Mouse (Mus musculus) embryonic facial prominence, embryonic 12.5 days (tissue): Measurements from ENCODE around the gene Gdi1. TPM values are rescaled to one million over a fixed set of nuclear protein-coding genes. Genes with fewer than 3 reads are reported as not detected.
A peak's percentile ranks its signal among the peaks of the same experiment; 100 is the strongest.

Source experiments
- ATAC-seq: fragments of 200-750 bp; cut with Nextera tagmentation; 2 replicates; pipeline ENCODE4 v1.8.0; 2017; ENCODE audit not compliant: insufficient number of reproducible peaks, insufficient read depth, low FRiP score, low TSS enrichment
- H3K27ac ChIP-seq: fragments of 300-500 bp; sonication (generic); 2 replicates; pipeline ENCODE4 v1.5.1; 2016; ENCODE audit warnings: mild to moderate bottlenecking
- H3K27me3 ChIP-seq: fragments of 300-500 bp; sonication (generic); 2 replicates; pipeline ENCODE4 v1.6.1; 2016; ENCODE audit warnings: mild to moderate bottlenecking, moderate library complexity
- H3K36me3 ChIP-seq: fragments of 300-500 bp; sonication (generic); 2 replicates; pipeline ENCODE4 v1.6.1; 2016; ENCODE audit warnings: mild to moderate bottlenecking
- H3K4me1 ChIP-seq: fragments of 300-500 bp; sonication (generic); 2 replicates; pipeline ENCODE4 v1.6.1; 2016
- H3K4me2 ChIP-seq: fragments of 300-500 bp; sonication (generic); replicated peaks from 2 replicates; pipeline ENCODE4 v1.6.1; 2016; ENCODE audit warnings: mild to moderate bottlenecking, moderate library complexity
- H3K4me3 ChIP-seq: fragments of 300-500 bp; sonication (generic); 2 replicates; pipeline ENCODE4 v1.5.1; 2016; ENCODE audit warnings: mild to moderate bottlenecking
- H3K9ac ChIP-seq: fragments of 300-500 bp; sonication (generic); 2 replicates; pipeline ENCODE4 v1.6.1; 2016; ENCODE audit warnings: mild to moderate bottlenecking, moderate library complexity
- H3K9me3 ChIP-seq: fragments of 300-500 bp; sonication (generic); 2 replicates; pipeline ENCODE4 v1.6.1; 2016; ENCODE audit warnings: mild to moderate bottlenecking, moderate library complexity
- WGBS: fragments of 180-500 bp; shearing (Covaris S2); methylation state at CpG from one replicate; pipeline ENCODE4 v1.1.7; 2016; 5-methylcytosine and 5-hydroxymethylcytosine counted together
- polyA plus RNA-seq: library from polyadenylated mRNA; unstranded; fragments of >200 nt; fragmentation: Nextera tagmentation; extraction: Ambion mirVana; gene quantifications from 2 replicates; pipeline ENCODE4 v1.2.1, GENCODE M21; 2016

Gene Gdi1
- polyA plus RNA-seq, 1 experiment from 2014 or later: 305 TPM

DNA sequence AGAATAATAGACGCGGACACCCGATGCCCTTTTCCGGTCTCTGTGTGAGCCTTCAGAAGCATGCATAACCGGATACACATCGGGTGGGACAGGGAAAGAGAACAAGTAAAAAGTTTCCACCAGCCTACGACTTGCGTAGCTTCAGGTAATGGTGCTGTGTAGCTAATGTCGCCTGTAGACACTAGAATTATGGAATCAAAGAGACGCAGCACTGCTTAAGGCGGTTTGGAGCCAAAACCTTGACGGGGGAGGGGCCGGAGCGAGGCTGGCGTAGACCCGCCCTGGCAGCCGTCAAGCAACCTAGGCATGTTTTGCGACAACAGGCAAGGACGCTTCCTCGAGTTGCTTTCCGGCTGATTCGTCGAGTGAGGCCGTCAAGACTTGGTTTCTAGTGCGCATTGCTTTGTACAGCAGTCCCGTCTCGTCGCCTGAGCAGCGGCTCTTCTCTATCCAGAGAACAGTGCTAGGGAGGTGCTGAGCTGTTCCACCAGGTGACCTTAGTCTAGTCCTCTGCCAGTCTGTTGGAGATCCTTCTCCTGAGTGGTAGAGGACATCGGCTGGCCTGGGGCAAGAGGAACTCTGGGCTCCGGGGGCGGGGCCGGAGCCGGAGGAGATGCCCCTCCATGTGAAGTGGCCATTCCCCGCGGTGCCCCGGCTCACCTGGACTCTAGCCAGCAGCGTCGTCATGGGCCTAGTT lies 22.3 kb upstream of the Gdi1 start:
- H3K9me3 ChIP-seq: no peaks in the 10 kb centered on the region
- peak overlapping the region; percentile 58 for H3K4me3 ChIP-seq
- H3K4me2 ChIP-seq: peak overlapping the region; percentile 66
- no peaks in the 10 kb centered on the region for H3K4me1 ChIP-seq
- WGBS: 19% methylated on average over 39 of the region's 39 CpGs
- H3K27ac ChIP-seq: peak overlapping the region; percentile 82
- peak overlapping the region; percentile 67 for H3K9ac ChIP-seq
- no peaks in the 10 kb centered on the region for H3K36me3 ChIP-seq
- no peaks in the 10 kb centered on the region for H3K27me3 ChIP-seq
- peak; percentile 61; the same call in 1 of the 2 replicates for ATAC-seq

- Histone ChIP-seq H3K9ac (peak overlapping the region; percentile 67), H3K4me2 (peak overlapping the region; percentile 66), H3K27me3 (no peaks in the 10 kb centered on the region), H3K36me3 (no peaks in the 10 kb centered on the region), H3K27ac (peak overlapping the region; percentile 82; the same call in 1 of the 2 replicates), H3K9me3 (no peaks in the 10 kb centered on the region), H3K4me1 (no peaks in the 10 kb centered on the region), H3K4me3 (peak overlapping the region; percentile 58)
- no peak for ATAC-seq
- 30% methylated on average over 5 of the region's 5 CpGs for WGBS
These were observed 21.7 kb upstream of the Gdi1 start for GRCm38 (mm10) chrX:74283092-74283437.

- no peaks in the 10 kb centered on the region for H3K4me1 ChIP-seq
- no peak for ATAC-seq
- no peak overlapping the region for H3K4me2 ChIP-seq
- H3K27ac ChIP-seq: no peak overlapping the region
- 0 out of 2 replicates have a peak, but pooled peaks cover 15% of the 10 kb centered on the region for H3K36me3 ChIP-seq
- H3K4me3 ChIP-seq: no peak overlapping the region
- WGBS: 82% methylated on average over 4 of the region's 4 CpGs
- no peaks in the 10 kb centered on the region for H3K9me3 ChIP-seq
- H3K9ac ChIP-seq: no peak overlapping the region
- H3K27me3 ChIP-seq: no peaks in the 10 kb centered on the region
These were observed 11.4 kb upstream of the Gdi1 start for GRCm38 (mm10) chrX:74293431-74293830.

- Histone ChIP-seq H3K4me1 (no peaks in the 10 kb centered on the region), H3K4me2 (peak within 1 kb of the TSS; percentile 62), H3K27ac (peak within 1 kb of the TSS; percentile 41; the same call in 1 of the 2 replicates), H3K9ac (peak within 1 kb of the TSS; percentile 74), H3K4me3 (peak within 1 kb of the TSS; percentile 63), H3K27me3 (no peaks in the 10 kb centered on the region), H3K9me3 (no peaks in the 10 kb centered on the region), H3K36me3 (peaks cover 11% of the 10 kb centered on the region)
- peak; percentile 99 for ATAC-seq
- WGBS: 21% methylated on average over 37 of the region's 37 CpGs
These were observed 8.0 kb upstream of the Gdi1 start, which contains the start of gene Atp6ap1 for GRCm38 (mm10) chrX:74296538-74297448. TSS of gene Atp6ap1 (plus strand) at chrX:74297097.

DNA sequence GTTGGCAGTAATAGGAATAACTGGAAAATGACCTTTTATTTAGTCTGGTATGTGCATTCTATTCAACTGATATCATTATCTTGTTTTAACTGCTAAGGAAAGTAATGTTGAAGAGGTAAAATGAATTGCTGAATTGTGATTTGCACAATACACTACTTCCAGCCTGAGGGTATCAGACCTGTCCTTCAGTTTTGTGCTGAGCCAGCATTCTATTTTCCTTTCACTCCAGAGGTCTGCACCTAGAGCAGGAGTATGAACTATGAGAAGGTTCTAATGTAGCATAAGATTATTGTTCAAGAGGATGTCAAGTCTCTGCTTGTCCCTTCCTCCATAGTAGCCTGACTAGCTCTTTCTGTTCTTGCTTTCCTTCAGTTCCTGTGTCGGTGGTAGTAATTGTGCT lies 6.5 kb upstream of the Gdi1 start:
- H3K36me3 ChIP-seq: peaks cover 21% of the 10 kb centered on the region
- H3K9me3 ChIP-seq: no peaks in the 10 kb centered on the region
- WGBS: 92% methylated on average over 1 of the region's 1 CpGs
- H3K27me3 ChIP-seq: no peaks in the 10 kb centered on the region
- H3K4me3 ChIP-seq: no peak overlapping the region
- no peak for ATAC-seq
- no peaks in the 10 kb centered on the region for H3K4me1 ChIP-seq
- no peak overlapping the region for H3K9ac ChIP-seq
- H3K27ac ChIP-seq: no peak overlapping the region
- H3K4me2 ChIP-seq: no peak overlapping the region

DNA sequence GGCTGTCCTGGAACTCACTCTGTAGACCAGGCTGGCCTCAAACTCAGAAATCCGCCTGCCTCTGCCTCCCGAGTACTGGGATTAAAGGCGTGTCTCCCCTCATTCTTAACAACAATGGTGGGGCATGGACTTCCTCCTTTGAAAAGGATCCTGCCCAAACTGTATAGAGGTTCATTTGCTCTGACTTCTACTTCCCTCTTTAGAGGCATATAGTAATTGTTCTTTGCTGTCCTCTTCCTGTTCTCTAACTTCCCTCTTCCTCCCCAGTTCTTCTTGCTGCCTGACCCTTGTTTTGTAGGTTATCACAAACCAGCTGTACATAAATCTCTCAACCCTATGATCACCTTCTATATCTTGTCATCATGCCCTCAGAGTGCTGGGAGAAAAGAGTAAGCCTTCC lies 5.1 kb upstream of the Gdi1 start:
- WGBS: 83% methylated on average over 3 of the region's 3 CpGs
- H3K4me2 ChIP-seq: no peak overlapping the region
- H3K27ac ChIP-seq: no peak overlapping the region
- no peak overlapping the region for H3K9ac ChIP-seq
- no peaks in the 10 kb centered on the region for H3K9me3 ChIP-seq
- H3K27me3 ChIP-seq: no peaks in the 10 kb centered on the region
- ATAC-seq: no peak
- H3K4me1 ChIP-seq: no peaks in the 10 kb centered on the region
- H3K36me3 ChIP-seq: peaks cover 23% of the 10 kb centered on the region
- no peak overlapping the region for H3K4me3 ChIP-seq

DNA sequence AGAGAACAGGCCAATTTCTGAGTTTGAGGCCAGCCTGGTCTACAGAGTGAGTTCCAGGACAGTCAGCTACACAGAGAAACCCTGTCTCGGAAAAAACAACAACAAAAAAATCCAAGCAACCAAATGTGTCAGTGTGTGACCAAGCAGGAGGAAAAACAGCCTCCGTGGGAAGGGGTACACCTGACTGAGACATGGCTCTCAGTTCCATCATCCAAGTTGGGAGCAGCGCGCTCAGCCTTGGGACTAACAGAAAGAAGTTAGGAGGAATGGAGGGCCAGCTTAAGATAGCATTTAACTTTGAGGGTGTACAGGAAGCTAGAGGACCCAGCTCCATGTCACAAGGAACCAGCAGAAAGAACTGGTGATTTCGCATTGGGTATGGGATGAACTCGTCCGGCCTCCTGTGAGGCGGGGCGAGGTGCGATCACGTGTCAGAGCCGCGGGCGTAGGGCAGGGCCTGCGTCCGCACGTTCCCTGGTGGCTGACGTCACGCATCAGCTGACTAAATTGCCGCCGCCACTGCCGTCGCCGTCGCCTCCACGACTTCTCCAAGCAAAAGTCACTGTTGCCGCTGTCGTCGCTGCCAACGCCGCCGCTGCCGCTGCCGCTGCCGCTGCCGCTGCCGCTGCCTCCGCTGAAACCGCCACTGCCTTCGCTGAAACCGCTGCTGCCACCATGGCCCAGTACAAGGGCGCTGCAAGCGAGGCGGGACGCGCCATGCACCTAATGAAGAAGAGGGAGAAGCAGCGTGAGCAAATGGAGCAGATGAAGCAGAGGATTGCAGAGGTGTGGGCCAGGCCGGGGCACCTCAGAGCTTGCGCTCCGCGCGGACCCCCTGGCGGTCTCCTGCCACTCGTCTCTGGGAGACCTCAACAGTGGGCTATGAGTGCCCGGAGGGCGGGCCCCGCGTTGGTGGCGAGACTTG lies 8.0 kb downstream of the Gdi1 start, which contains the start of gene Fam50a:
Fam50a (plus strand) TSS at position 494 of the 925 bp plus-strand sequence.
- Histone ChIP-seq H3K27ac (peak within 1 kb of the TSS; percentile 80), H3K9me3 (no peaks in the 10 kb centered on the region), H3K4me2 (peak within 1 kb of the TSS; percentile 65), H3K36me3 (peaks cover 20% of the 10 kb centered on the region), H3K9ac (peak within 1 kb of the TSS; percentile 74), H3K4me1 (no peaks in the 10 kb centered on the region), H3K4me3 (peak within 1 kb of the TSS; percentile 66), H3K27me3 (no peaks in the 10 kb centered on the region)
- WGBS: 20% methylated on average over 59 of the region's 59 CpGs
- peak; percentile 94 for ATAC-seq

GRCm38 (mm10) chrX:74328725-74329161 lies 23.9 kb downstream of the Gdi1 start, which contains the start of gene Plxna3:
TSS of gene Plxna3 (plus strand) at chrX:74329066.
- no peaks in the 10 kb centered on the region for H3K27me3 ChIP-seq
- peaks cover 12% of the 10 kb centered on the region; the same call in 1 of the 2 replicates for H3K4me1 ChIP-seq
- H3K27ac ChIP-seq: peak within 1 kb of the TSS; percentile 63; the same call in 1 of the 2 replicates
- WGBS: 21% methylated on average over 30 of the region's 30 CpGs
- H3K36me3 ChIP-seq: no peaks in the 10 kb centered on the region
- H3K4me3 ChIP-seq: peak within 1 kb of the TSS; percentile 49
- H3K4me2 ChIP-seq: peak within 1 kb of the TSS; percentile 60
- ATAC-seq: peak; percentile 95
- no peaks in the 10 kb centered on the region for H3K9me3 ChIP-seq
- peak within 1 kb of the TSS; percentile 53 for H3K9ac ChIP-seq

DNA sequence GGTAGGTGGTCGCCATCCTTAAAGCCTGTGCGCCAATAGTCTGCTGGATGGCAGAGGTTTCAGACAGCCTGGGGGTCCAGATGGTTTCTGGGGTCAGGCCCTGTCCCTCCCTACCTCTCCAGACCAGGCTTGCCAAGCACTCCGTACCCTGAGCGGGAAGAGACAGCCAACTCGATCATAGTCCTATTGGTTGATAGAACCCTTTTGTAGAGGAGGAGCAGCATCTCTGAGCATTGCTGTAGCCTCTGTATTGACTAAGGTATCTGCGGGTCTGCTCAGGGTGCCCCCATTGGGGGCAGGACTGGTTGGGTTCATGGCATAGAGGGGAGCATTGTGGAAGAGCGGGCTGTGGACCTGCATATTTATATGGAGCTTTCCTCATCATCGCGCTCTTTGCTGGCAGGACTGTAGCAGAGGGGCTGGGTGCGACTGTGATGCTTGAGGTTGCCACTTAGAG lies 24.4 kb downstream of the Gdi1 start:
- Histone ChIP-seq H3K4me2 (peak overlapping the region; percentile 60), H3K27ac (peak overlapping the region; percentile 63; the same call in 1 of the 2 replicates)

DNA sequence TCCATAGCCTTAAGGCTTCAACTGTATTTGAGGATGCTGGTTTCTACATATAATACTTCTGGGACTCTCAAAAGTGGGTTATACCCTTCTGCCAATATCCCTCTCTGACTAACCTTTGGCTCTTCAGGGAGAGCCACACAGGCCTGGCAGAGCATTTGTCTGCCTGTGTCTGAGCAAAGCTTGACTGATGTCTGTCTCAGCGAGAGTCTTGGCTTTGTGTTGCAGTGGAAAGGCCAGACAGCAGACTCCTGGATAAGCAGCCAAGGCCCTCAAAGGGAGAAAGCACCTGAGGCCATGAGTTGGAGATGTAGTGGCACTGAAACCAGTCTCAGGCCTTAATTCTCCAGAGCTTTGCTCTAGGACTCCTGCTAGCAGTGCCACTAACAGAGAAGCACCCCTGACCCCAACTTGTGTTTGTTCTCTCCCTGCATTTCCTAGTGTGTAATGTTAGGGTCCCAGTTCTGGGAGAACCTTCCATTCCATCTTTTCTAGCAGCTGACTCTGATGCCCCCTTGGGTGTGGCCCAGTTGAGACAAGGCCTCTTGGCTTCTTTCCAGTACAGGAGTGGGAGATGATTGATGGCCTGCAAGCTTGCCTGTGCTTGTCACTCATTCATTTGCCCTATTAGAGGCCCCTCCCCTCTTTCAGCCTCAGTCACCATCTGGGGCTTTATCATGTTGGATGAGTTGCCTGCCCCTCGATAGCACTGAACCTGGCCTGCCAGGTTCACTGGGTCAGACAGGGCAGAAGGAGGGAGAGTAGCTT lies 25.6 kb downstream of the Gdi1 start:
- Histone ChIP-seq H3K36me3 (0 out of 2 replicates have a peak, but pooled peaks cover 3% of the 10 kb centered on the region), H3K9ac (0 out of 2 replicates have a peak overlapping the region, but pooled peaks have one; percentile 7), H3K4me2 (peak overlapping the region; percentile 60), H3K27me3 (no peaks in the 10 kb centered on the region), H3K9me3 (no peaks in the 10 kb centered on the region), H3K4me3 (peak overlapping the region; percentile 49), H3K27ac (peak overlapping the region; percentile 46; the same call in 1 of the 2 replicates), H3K4me1 (peaks cover 12% of the 10 kb centered on the region; the same call in 1 of the 2 replicates)
- 54% methylated on average over 2 of the region's 2 CpGs for WGBS
- no peak for ATAC-seq

More for the DNA sequence above, 24.4 kb downstream of the Gdi1 start:
- no peaks in the 10 kb centered on the region for H3K9me3 ChIP-seq
- peak overlapping the region; percentile 53 for H3K9ac ChIP-seq
- 23% methylated on average over 10 of the region's 10 CpGs for WGBS
- peaks cover 12% of the 10 kb centered on the region; the same call in 1 of the 2 replicates for H3K4me1 ChIP-seq
- H3K4me3 ChIP-seq: peak overlapping the region; percentile 49
- H3K36me3 ChIP-seq: 0 out of 2 replicates have a peak, but pooled peaks cover 3% of the 10 kb centered on the region
- ATAC-seq: peak; percentile 35; the same call in 1 of the 2 replicates
- H3K27me3 ChIP-seq: no peaks in the 10 kb centered on the region
